Mouse (Mus musculus): ENCODE measurements around the gene Alpl.

- no peak for TF ChIP-seq CTCF (IDR thresholded peaks at IDR 0.05; ENCODE audit: insufficient read depth, low read depth, low read length)
- TF ChIP-seq POLR2A (IDR thresholded peaks at IDR 0.05; ENCODE audit: insufficient read depth, low read depth, low read length): no peak
These were observed 44.9 kb downstream of the Alpl start for GRCm38 (mm10) chr4:137751310-137751709.
